Mouse (Mus musculus) layer of hippocampus, adult 11-12 months (tissue): ENCODE measurements around the gene Usmg5.
"Not testable (repeated sequence)": the region's sequence is repeated elsewhere in the genome, so short reads cannot be mapped to it uniquely, and the experiment has no call there.

Experiments used
- DNase-seq: peaks from one replicate; pipeline ENCODE4 v3.0.0; 2022; ENCODE audit warnings: low spot score

The Usmg5 gene

GRCm38 (mm10) chr19:47090550-47091156 is at the start of gene Usmg5, which contains the start of gene Pdcd11:
Gene Usmg5, minus strand, starts transcription at chr19:47090647.
Gene Pdcd11, plus strand, starts transcription at chr19:47090768.
- DNase-seq, result peak; percentile 97

- DNase-seq, result not testable (repeated sequence)
These were observed 49.2 kb upstream of the Usmg5 start for GRCm38 (mm10) chr19:47139611-47140010.

- DNase-seq, result peak; percentile 58
These were observed 47.4 kb upstream of the Usmg5 start, which contains the start of gene Calhm2 for GRCm38 (mm10) chr19:47137771-47138421. Gene Calhm2, minus strand, starts transcription at chr19:47138294.

GRCm38 (mm10) chr19:47137051-47137581 is 46.7 kb upstream of the Usmg5 start:
- DNase-seq, result peak; percentile 65

- DNase-seq, result no peak
These were observed 45.7 kb upstream of the Usmg5 start for GRCm38 (mm10) chr19:47136170-47136569.

- DNase-seq, result no peak
These were observed 45.1 kb upstream of the Usmg5 start for GRCm38 (mm10) chr19:47135568-47135967.

GRCm38 (mm10) chr19:47133161-47133560 is 42.7 kb upstream of the Usmg5 start:
- no peak for DNase-seq

- no peak for DNase-seq
These were observed 40.2 kb upstream of the Usmg5 start for GRCm38 (mm10) chr19:47130551-47131125.

GRCm38 (mm10) chr19:47128835-47129234 is 38.4 kb upstream of the Usmg5 start:
- DNase-seq, result no peak

- no peak for DNase-seq
These were observed 37.7 kb upstream of the Usmg5 start for GRCm38 (mm10) chr19:47128164-47128563.

GRCm38 (mm10) chr19:47122802-47123201 is 32.4 kb upstream of the Usmg5 start:
- no peak for DNase-seq

- no peak for DNase-seq
These were observed 30.6 kb upstream of the Usmg5 start for GRCm38 (mm10) chr19:47121054-47121453.

GRCm38 (mm10) chr19:47118634-47119033 is 28.2 kb upstream of the Usmg5 start:
- no peak for DNase-seq

- no peak for DNase-seq
These were observed 14.3 kb upstream of the Usmg5 start for GRCm38 (mm10) chr19:47104641-47105271.

- no peak for DNase-seq
These were observed 10.6 kb upstream of the Usmg5 start for GRCm38 (mm10) chr19:47101080-47101479.

- DNase-seq, result no peak
These were observed 525 bp downstream of the Usmg5 start for GRCm38 (mm10) chr19:47089718-47090525.

- DNase-seq, result no peak
These were observed 2.2 kb downstream of the Usmg5 start for GRCm38 (mm10) chr19:47088226-47088625.

GRCm38 (mm10) chr19:47067924-47068611 is 22.4 kb downstream of the Usmg5 start:
- DNase-seq, result peak; percentile 79

- peak; percentile 96 for DNase-seq
These were observed 23.2 kb downstream of the Usmg5 start, which contains the start of gene Taf5 for GRCm38 (mm10) chr19:47067096-47067882. Gene Taf5, plus strand, starts transcription at chr19:47067746.

GRCm38 (mm10) chr19:47065860-47066259 is 24.6 kb downstream of the Usmg5 start:
- no peak for DNase-seq
